10 mouse cellular contexts compared by ENCODE assay signal in genomic region chr16:49980178-49980646, GRCm38 (mm10).
DNase-seq lines count a peak whose midpoint lies in the region; ATAC-seq lines count a peak whose summit lies in the region.
"Had no signal": no experiment of that assay in that cellular context is flagged by ENCODE, and none has a peak within 500 bp of the region (broad histone marks: within the 10 kb centered on the region; RNA-seq: fewer than 3 reads in every experiment).

No protein-coding gene starts in this region.

- H3K27me3 ChIP-seq in neural tube, embryonic 14.5 days (ENCODE audit: control insufficient read depth, insufficient read depth, low read length): no peaks in the 10 kb centered on the region
- H3K27me3 ChIP-seq in forebrain, embryonic 15.5 days: no peaks in the 10 kb centered on the region
- H3K27me3 ChIP-seq: megakaryocyte, embryonic 14.5 days had no signal

- peak; percentile 61; the same call in 1 of the 2 replicates for ATAC-seq in neural tube, embryonic 14.5 days (ENCODE audit: low read depth)
- ATAC-seq in forebrain, embryonic 15.5 days (replicated peaks): peak; percentile 93

- H3K27ac ChIP-seq in neural tube, embryonic 14.5 days (ENCODE audit: low read depth, low read length): no peak overlapping the region
- H3K27ac ChIP-seq in forebrain, embryonic 15.5 days (replicated peaks): peak overlapping the region; percentile 79
- H3K27ac ChIP-seq: kidney, postnatal 0 days had no signal

- H3K36me3 ChIP-seq in neural tube, embryonic 14.5 days (ENCODE audit: control insufficient read depth, insufficient read depth, low read length): no peaks in the 10 kb centered on the region
- H3K36me3 ChIP-seq in forebrain, embryonic 15.5 days: no peaks in the 10 kb centered on the region

- no peak for DNase-seq in neural tube, embryonic 10.5 days (ENCODE audit: extremely low spot score, low spot score)
- peak; percentile 93 for DNase-seq in left cerebral cortex, postnatal 4 days
- DNase-seq in ovary, adult 18-20 months (ENCODE audit: low spot score): no peak
- DNase-seq in kidney, adult 18-20 months: no peak
- DNase-seq in lung, postnatal 4 days: no peak
- no peak for DNase-seq in heart, postnatal 36 days

- no peak overlapping the region for H3K9ac ChIP-seq in neural tube, embryonic 14.5 days (replicated peaks; ENCODE audit: low read depth, low read length)
- H3K9ac ChIP-seq in forebrain, embryonic 15.5 days (replicated peaks): no peak overlapping the region

- H3K4me1 ChIP-seq in neural tube, embryonic 14.5 days (ENCODE audit: control insufficient read depth, insufficient read depth, low read length): peaks cover 2% of the 10 kb centered on the region; the same call in 1 of the 2 replicates
- peaks cover 16% of the 10 kb centered on the region for H3K4me1 ChIP-seq in forebrain, embryonic 15.5 days

- intact Hi-C loops in left cerebral cortex, postnatal 4 days (cut with DNase I): no loop called here
- intact Hi-C loops in heart, postnatal 36 days (cut with DNase I): no loop called here

- no peak overlapping the region for H3K4me3 ChIP-seq in neural tube, embryonic 14.5 days (ENCODE audit: low read depth, low read length)
- no peak overlapping the region for H3K4me3 ChIP-seq in forebrain, embryonic 15.5 days
- H3K4me3 ChIP-seq: megakaryocyte, embryonic 14.5 days had no signal

- no peak overlapping the region for H3K4me2 ChIP-seq in neural tube, embryonic 14.5 days (ENCODE audit: low read depth, low read length)
- H3K4me2 ChIP-seq in forebrain, embryonic 15.5 days (replicated peaks): peak overlapping the region; percentile 7; the same call in 1 of the 2 replicates

- WGBS in neural tube, embryonic 14.5 days: 57% methylated on average over 10 of the region's 10 CpGs
- 30% methylated on average over 10 of the region's 10 CpGs for WGBS in forebrain, embryonic 15.5 days

- no peaks in the 10 kb centered on the region for H3K9me3 ChIP-seq in neural tube, embryonic 14.5 days (ENCODE audit: control insufficient read depth, low read length)
- no peaks in the 10 kb centered on the region for H3K9me3 ChIP-seq in forebrain, embryonic 15.5 days
- H3K9me3 ChIP-seq: megakaryocyte, embryonic 14.5 days had no signal
